18 mouse cellular contexts compared by ENCODE assay signal in the genomic region with DNA sequence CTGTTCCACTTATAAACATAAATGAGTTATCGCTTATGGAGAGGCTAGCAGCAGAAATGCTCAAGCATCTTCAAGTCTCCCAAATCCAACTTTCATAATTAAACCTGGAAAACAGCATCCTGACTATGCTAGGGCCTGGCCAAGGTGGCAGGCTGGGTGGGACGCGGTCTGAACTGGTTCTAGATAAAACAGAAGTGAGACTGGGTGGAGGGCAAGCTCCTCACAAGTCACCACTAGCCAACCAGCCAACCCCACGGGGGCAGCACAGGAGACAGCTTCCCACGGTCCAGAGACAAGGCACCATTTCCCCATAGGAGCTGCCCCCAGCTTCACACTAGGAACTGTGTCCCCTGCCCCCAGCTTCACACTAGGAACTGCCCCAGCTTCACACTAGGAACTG. TPM values are rescaled to one million over a fixed set of nuclear protein-coding genes. Genes with fewer than 3 reads are reported as not detected.
DNase-seq lines count a peak whose midpoint lies in the region; ATAC-seq lines count a peak whose summit lies in the region.
"Had no signal": no experiment of that assay in that cellular context is flagged by ENCODE, and none has a peak within 500 bp of the region (broad histone marks: within the 10 kb centered on the region; RNA-seq: fewer than 3 reads in every experiment).

No protein-coding gene starts in this region.

- peaks cover 28 to 51% of the 10 kb centered on the region in 2 experiments for H3K4me1 ChIP-seq in heart, embryonic 14.5 days (ENCODE audit: control insufficient read depth in 2 of 2, insufficient read depth in 2 of 2, low read length in 2 of 2)
- peaks cover 4% of the 10 kb centered on the region; the same call in 1 of the 2 replicates for H3K4me1 ChIP-seq in midbrain, embryonic 12.5 days
- peaks cover 14% of the 10 kb centered on the region for H3K4me1 ChIP-seq in midbrain, embryonic 13.5 days (replicated peaks)
- H3K4me1 ChIP-seq: midbrain, embryonic 15.5 days had no signal

- H3K27ac ChIP-seq in heart, embryonic 14.5 days (replicated peaks in 1 of 2; ENCODE audit: control insufficient read depth in 1 of 2, insufficient read depth in 1 of 2, low read depth in 2 of 2, low read length in 2 of 2), result peak overlapping the region in 1 of 2 experiments; percentile 44; a peak in 1 of 4 replicates
- H3K27ac ChIP-seq in midbrain, embryonic 12.5 days (replicated peaks), result no peak overlapping the region
- no peak overlapping the region for H3K27ac ChIP-seq in midbrain, embryonic 13.5 days
- H3K27ac ChIP-seq: forebrain, embryonic 12.5 days; left cerebral cortex, adult 2 months; midbrain, embryonic 15.5 days had no signal

- H3K27me3 ChIP-seq in heart, embryonic 14.5 days (ENCODE audit: control insufficient read depth, insufficient read depth, low read length), result no peaks in the 10 kb centered on the region
- no peaks in the 10 kb centered on the region for H3K27me3 ChIP-seq in midbrain, embryonic 12.5 days
- H3K27me3 ChIP-seq in midbrain, embryonic 13.5 days, result no peaks in the 10 kb centered on the region
- H3K27me3 ChIP-seq: forebrain, embryonic 12.5 days; midbrain, embryonic 15.5 days had no signal

- 37% methylated on average over 5 of the region's 5 CpGs for WGBS in heart, embryonic 14.5 days
- 82% methylated on average over 5 of the region's 5 CpGs for WGBS in midbrain, embryonic 12.5 days
- 79% methylated on average over 5 of the region's 5 CpGs for WGBS in midbrain, embryonic 13.5 days

- no peak for DNase-seq in heart, adult 9 months (ENCODE audit: low spot score in 2 of 2)
- no peak for DNase-seq in thymus, postnatal 14 days
- DNase-seq in right cerebral cortex, postnatal 14 days, result no peak
- DNase-seq: cerebellum, postnatal 10 days; gastrocnemius, postnatal 36 days; heart, postnatal 4 days; kidney, adult 2 months; kidney, postnatal 25 days; lung, postnatal 14 days; right cerebral cortex, adult 18-20 months; thymus, postnatal 4 days had no signal

- 0 out of 2 replicates have a peak overlapping the region, but pooled peaks have one; percentile 23 for H3K9ac ChIP-seq in heart, embryonic 14.5 days (ENCODE audit: low read length)
- H3K9ac ChIP-seq in midbrain, embryonic 12.5 days (replicated peaks), result no peak overlapping the region
- H3K9ac ChIP-seq in midbrain, embryonic 13.5 days (replicated peaks), result no peak overlapping the region
- H3K9ac ChIP-seq: forebrain, embryonic 12.5 days; midbrain, embryonic 15.5 days had no signal

- no peak overlapping the region for H3K4me3 ChIP-seq in heart, embryonic 14.5 days (ENCODE audit: control insufficient read depth in 1 of 2, insufficient read depth in 1 of 2, low read depth in 1 of 2, low read length in 2 of 2)
- no peak overlapping the region for H3K4me3 ChIP-seq in midbrain, embryonic 12.5 days
- no peak overlapping the region for H3K4me3 ChIP-seq in midbrain, embryonic 13.5 days (replicated peaks)
- H3K4me3 ChIP-seq: forebrain, embryonic 12.5 days; left cerebral cortex, adult 2 months; midbrain, embryonic 15.5 days had no signal

- no peak for ATAC-seq in heart, embryonic 14.5 days (ENCODE audit: insufficient number of reproducible peaks, insufficient read depth, low FRiP score, low read depth)
- ATAC-seq in midbrain, embryonic 12.5 days (ENCODE audit: low FRiP score, low read depth), result peak; percentile 19; the same call in 1 of the 2 replicates
- no peak for ATAC-seq in midbrain, embryonic 13.5 days
- ATAC-seq in granulocyte monocyte progenitor cell, adult 5-6 weeks (replicated peaks; ENCODE audit: poor library complexity, severe bottlenecking), result peak; percentile 86
- ATAC-seq: midbrain, embryonic 15.5 days had no signal

- no peaks in the 10 kb centered on the region for H3K9me3 ChIP-seq in heart, embryonic 14.5 days (ENCODE audit: control insufficient read depth, low read length)
- no peaks in the 10 kb centered on the region for H3K9me3 ChIP-seq in midbrain, embryonic 12.5 days
- no peaks in the 10 kb centered on the region for H3K9me3 ChIP-seq in midbrain, embryonic 13.5 days
- H3K9me3 ChIP-seq: forebrain, embryonic 12.5 days; midbrain, embryonic 15.5 days had no signal

- H3K4me2 ChIP-seq in heart, embryonic 14.5 days (ENCODE audit: low read length), result no peak overlapping the region
- no peak overlapping the region for H3K4me2 ChIP-seq in midbrain, embryonic 12.5 days (replicated peaks)
- no peak overlapping the region for H3K4me2 ChIP-seq in midbrain, embryonic 13.5 days (replicated peaks)
- H3K4me2 ChIP-seq: forebrain, embryonic 12.5 days; midbrain, embryonic 15.5 days had no signal

- peaks cover 14% of the 10 kb centered on the region; the same call in 1 of the 2 replicates for H3K36me3 ChIP-seq in heart, embryonic 14.5 days (ENCODE audit: control insufficient read depth, insufficient read depth, low read length)
- H3K36me3 ChIP-seq in midbrain, embryonic 12.5 days, result 0 out of 2 replicates have a peak, but pooled peaks cover 3% of the 10 kb centered on the region
- H3K36me3 ChIP-seq in midbrain, embryonic 13.5 days, result 0 out of 2 replicates have a peak, but pooled peaks cover 3% of the 10 kb centered on the region
- H3K36me3 ChIP-seq: forebrain, embryonic 12.5 days; midbrain, embryonic 15.5 days had no signal

RNA-seq across cellular contexts. Expression of a gene that starts 53.8 kb away (rescaled TPM):
- polyA plus RNA-seq in heart, embryonic 14.5 days (2014; fragmentation: Nextera tagmentation; extraction: Ambion mirVana), result 23.5 and 25.2 TPM in 2 replicates
- polyA plus RNA-seq in midbrain, embryonic 12.5 days (2016; fragmentation: Nextera tagmentation; extraction: Ambion mirVana), result 9.0 and 10.5 TPM in 2 replicates
- polyA plus RNA-seq in midbrain, embryonic 13.5 days (2015; fragmentation: Nextera tagmentation; extraction: Ambion mirVana), result 6.8 and 7.2 TPM in 2 replicates
- 100 and 112 TPM in 2 replicates for total RNA-seq in granulocyte monocyte progenitor cell, adult 5-6 weeks (2014; fragmentation: Nextera tagmentation)
- 104 and 117 TPM in 2 replicates for total RNA-seq in granulocyte monocyte progenitor cell, adult 5-6 weeks (2017)

Comparison
In these comparisons a context has a peak if more than half of its experiments do, and no peak if none do; other contexts are left out.
1. ATAC-seq: peak in midbrain, embryonic 12.5 days (single experiment) and granulocyte monocyte progenitor cell, adult 5-6 weeks (single experiment); none in heart, embryonic 14.5 days (single experiment) and midbrain, embryonic 13.5 days (single experiment).